Mouse (Mus musculus) macrophage (primary cell): ENCODE results near the gene Fxyd1. TPM values are rescaled to one million over a fixed set of nuclear protein-coding genes. Genes with fewer than 3 reads are reported as not detected.

Source experiments
- H3K27ac ChIP-seq: fragments of 350-480 bp; formaldehyde crosslinking; 2 replicates; pipeline ENCODE4 v1.9.0; 2021
- H3K36me3 ChIP-seq: fragments of 350-480 bp; formaldehyde crosslinking; 2 replicates; pipeline ENCODE4 v1.9.0; 2021; ENCODE audit errors: inconsistent target
- H3K4me3 ChIP-seq: fragments of 350-480 bp; formaldehyde crosslinking; 2 replicates; pipeline ENCODE4 v1.9.0; 2021; ENCODE audit errors: inconsistent target
- H3K79me2 ChIP-seq: fragments of 350-480 bp; formaldehyde crosslinking; 2 replicates; pipeline ENCODE4 v1.9.0; 2021; ENCODE audit errors: inconsistent target
- WGBS: methylation state at CpG from one replicate; pipeline ENCODE4 v1.1.7; 2026; ENCODE audit warnings: inconsistent platforms; ENCODE audit not compliant: missing documents; 5-methylcytosine and 5-hydroxymethylcytosine counted together
- polyA plus RNA-seq: library from polyadenylated mRNA; stranded (reverse); fragments of 250-400 nt; gene quantifications from 3 replicates; pipeline ENCODE4 v1.2.4, GENCODE M21; 2018; ENCODE audit warnings: inconsistent platforms

Gene Fxyd1
- polyA plus RNA-seq, 1 experiment from 2014 or later = not detected

GRCm38 (mm10) chr7:31069491-31069890, 12.5 kb upstream of the Fxyd1 start:
- Histone ChIP-seq H3K36me3 (no peaks in the 10 kb centered on the region), H3K27ac (no peak overlapping the region), H3K4me3 (no peak overlapping the region), H3K79me2 (no peaks in the 10 kb centered on the region)
- 89% methylated on average over 14 of the region's 14 CpGs for WGBS

- Histone ChIP-seq H3K4me3 (no peak overlapping the region), H3K27ac (no peak overlapping the region), H3K79me2 (no peaks in the 10 kb centered on the region), H3K36me3 (no peaks in the 10 kb centered on the region)
- WGBS = 74% methylated on average over 5 of the region's 5 CpGs
Measured at GRCm38 (mm10) chr7:31067836-31068235, 10.8 kb upstream of the Fxyd1 start.

- no peak overlapping the region for H3K27ac ChIP-seq
- 87% methylated on average over 12 of the region's 12 CpGs for WGBS
- H3K4me3 ChIP-seq = no peak overlapping the region
- H3K79me2 ChIP-seq = no peaks in the 10 kb centered on the region
- no peaks in the 10 kb centered on the region for H3K36me3 ChIP-seq
Measured at GRCm38 (mm10) chr7:31063074-31063560, 6.1 kb upstream of the Fxyd1 start.

- Histone ChIP-seq H3K4me3 (no peak overlapping the region), H3K79me2 (no peaks in the 10 kb centered on the region), H3K36me3 (no peaks in the 10 kb centered on the region), H3K27ac (no peak overlapping the region)
- 98% methylated on average over 7 of the region's 7 CpGs for WGBS
Measured at GRCm38 (mm10) chr7:31060621-31061010, 3.6 kb upstream of the Fxyd1 start.

- Histone ChIP-seq H3K4me3 (no peak overlapping the region), H3K27ac (no peak overlapping the region)
- 94% methylated on average over 11 of the region's 11 CpGs for WGBS
Measured at GRCm38 (mm10) chr7:31059919-31060620, 3.1 kb upstream of the Fxyd1 start.

GRCm38 (mm10) chr7:31059108-31059507, 2.1 kb upstream of the Fxyd1 start, which contains the start of gene Lgi4:
Lgi4 (plus strand) TSS chr7:31059342.
- H3K79me2 ChIP-seq = no peaks in the 10 kb centered on the region
- H3K36me3 ChIP-seq = no peaks in the 10 kb centered on the region
- no peak within 1 kb of the TSS for H3K27ac ChIP-seq
- 0% methylated on average over 2 of the region's 2 CpGs for WGBS
- H3K4me3 ChIP-seq = no peak within 1 kb of the TSS

More at GRCm38 (mm10) chr7:31059919-31060620, 3.1 kb upstream of the Fxyd1 start:
- H3K79me2 ChIP-seq = no peaks in the 10 kb centered on the region
- H3K36me3 ChIP-seq = no peaks in the 10 kb centered on the region

- Histone ChIP-seq H3K36me3 (no peaks in the 10 kb centered on the region), H3K27ac (no peak overlapping the region)
Measured at GRCm38 (mm10) chr7:31058211-31058610, 1.2 kb upstream of the Fxyd1 start.

GRCm38 (mm10) chr7:31057730-31058129, 731 bp upstream of the Fxyd1 start:
- Histone ChIP-seq H3K27ac (no peak overlapping the region), H3K79me2 (no peaks in the 10 kb centered on the region), H3K36me3 (no peaks in the 10 kb centered on the region), H3K4me3 (no peak overlapping the region)
- WGBS = 100% methylated on average over 5 of the region's 5 CpGs

More at GRCm38 (mm10) chr7:31058211-31058610, 1.2 kb upstream of the Fxyd1 start:
- no peak overlapping the region for H3K4me3 ChIP-seq
- no peaks in the 10 kb centered on the region for H3K79me2 ChIP-seq
- WGBS = 88% methylated on average over 6 of the region's 6 CpGs

GRCm38 (mm10) chr7:31056448-31056847, 551 bp downstream of the Fxyd1 start:
- H3K79me2 ChIP-seq = no peaks in the 10 kb centered on the region
- H3K36me3 ChIP-seq = no peaks in the 10 kb centered on the region
- no peak overlapping the region for H3K4me3 ChIP-seq
- WGBS = 88% methylated on average over 7 of the region's 7 CpGs
- H3K27ac ChIP-seq = no peak overlapping the region

GRCm38 (mm10) chr7:31055883-31056282, 1.1 kb downstream of the Fxyd1 start:
- no CpG with 5 or more reads among the region's 4 CpGs for WGBS
- Histone ChIP-seq H3K27ac (no peak overlapping the region), H3K36me3 (no peaks in the 10 kb centered on the region)

GRCm38 (mm10) chr7:31055354-31055824, 1.6 kb downstream of the Fxyd1 start:
- H3K79me2 ChIP-seq = no peaks in the 10 kb centered on the region
- H3K4me3 ChIP-seq = no peak overlapping the region
- H3K36me3 ChIP-seq = no peaks in the 10 kb centered on the region
- WGBS = 47% methylated on average over 6 of the region's 10 CpGs
- no peak overlapping the region for H3K27ac ChIP-seq

More at GRCm38 (mm10) chr7:31055883-31056282, 1.1 kb downstream of the Fxyd1 start:
- no peaks in the 10 kb centered on the region for H3K79me2 ChIP-seq
- H3K4me3 ChIP-seq = no peak overlapping the region

GRCm38 (mm10) chr7:31054661-31055320, 2.2 kb downstream of the Fxyd1 start:
- no peak overlapping the region for H3K4me3 ChIP-seq
- no peaks in the 10 kb centered on the region for H3K36me3 ChIP-seq
- H3K27ac ChIP-seq = no peak overlapping the region
- WGBS = 89% methylated on average over 11 of the region's 11 CpGs
- no peaks in the 10 kb centered on the region for H3K79me2 ChIP-seq

GRCm38 (mm10) chr7:31053882-31054447, 3.0 kb downstream of the Fxyd1 start:
- H3K4me3 ChIP-seq = no peak overlapping the region
- no peak overlapping the region for H3K27ac ChIP-seq
- H3K36me3 ChIP-seq = no peaks in the 10 kb centered on the region
- H3K79me2 ChIP-seq = no peaks in the 10 kb centered on the region
- WGBS = 82% methylated on average over 10 of the region's 10 CpGs

- Histone ChIP-seq H3K36me3 (no peaks in the 10 kb centered on the region), H3K27ac (no peak overlapping the region), H3K79me2 (no peaks in the 10 kb centered on the region), H3K4me3 (no peak overlapping the region)
- WGBS = 17% methylated on average over 34 of the region's 34 CpGs
Measured at GRCm38 (mm10) chr7:31052636-31053434, 4.2 kb downstream of the Fxyd1 start.
